Mouse (Mus musculus): ENCODE measurements around the gene Mbnl1. TPM values are rescaled to one million over a fixed set of nuclear protein-coding genes. Genes with fewer than 3 reads are reported as not detected.
"Not testable (repeated sequence)": the region's sequence is repeated elsewhere in the genome, so short reads cannot be mapped to it uniquely, and the experiment has no call there.

Mbnl1 gene
- 100 to 1,000 TPM; 504 to 609 TPM for total RNA-seq (2021)
- long read RNA-seq, experiment 1, partial matches to known transcripts = 52 of 111 reads
- long read RNA-seq, experiment 1, other reads (novel, unspliced or antisense) = 55 of 111 reads
- long read RNA-seq, experiment 2, full-length matches to known transcripts = 1 of 31 reads
- long read RNA-seq, experiment 2, partial matches to known transcripts = 10 of 31 reads
- long read RNA-seq, experiment 2, other reads (novel, unspliced or antisense) = 20 of 31 reads

GRCm38 (mm10) chr3:60472681-60473177 lies at the start of gene Mbnl1:
Mbnl1 (plus strand) TSS chr3:60472830.
- no peak for DNase-seq

- no peak for DNase-seq
Measured at GRCm38 (mm10) chr3:60424148-60424547, 48.5 kb upstream of the Mbnl1 start.

- DNase-seq = no peak
Measured at GRCm38 (mm10) chr3:60429049-60429448, 43.6 kb upstream of the Mbnl1 start.

GRCm38 (mm10) chr3:60437254-60437653 lies 35.4 kb upstream of the Mbnl1 start:
- DNase-seq = no peak

GRCm38 (mm10) chr3:60437678-60438232 lies 34.9 kb upstream of the Mbnl1 start:
- DNase-seq = peak; percentile 81 to 87

GRCm38 (mm10) chr3:60438715-60439114 lies 33.9 kb upstream of the Mbnl1 start:
- no peak for DNase-seq

GRCm38 (mm10) chr3:60461828-60462521 lies 10.7 kb upstream of the Mbnl1 start:
- no peak for DNase-seq

GRCm38 (mm10) chr3:60468667-60469066 lies 4.0 kb upstream of the Mbnl1 start:
- not testable (repeated sequence) for DNase-seq

- peak in 1 of 2 experiments; percentile 20 for DNase-seq
Measured at GRCm38 (mm10) chr3:60469170-60469805, 3.3 kb upstream of the Mbnl1 start.

GRCm38 (mm10) chr3:60472011-60472680 lies 484 bp upstream of the Mbnl1 start:
- DNase-seq = no peak

- DNase-seq = no peak
Measured at GRCm38 (mm10) chr3:60473861-60474653, 1.4 kb downstream of the Mbnl1 start.

- DNase-seq = no peak
Measured at GRCm38 (mm10) chr3:60474654-60474972, 2.0 kb downstream of the Mbnl1 start.

GRCm38 (mm10) chr3:60475055-60475454 lies 2.4 kb downstream of the Mbnl1 start:
- no peak for DNase-seq

- no peak for DNase-seq
Measured at GRCm38 (mm10) chr3:60476751-60477255, 4.2 kb downstream of the Mbnl1 start.

- no peak for DNase-seq
Measured at GRCm38 (mm10) chr3:60478433-60478832, 5.8 kb downstream of the Mbnl1 start.

- DNase-seq = no peak
Measured at GRCm38 (mm10) chr3:60480716-60481115, 8.1 kb downstream of the Mbnl1 start.

- DNase-seq = no peak
Measured at GRCm38 (mm10) chr3:60481740-60482399, 9.2 kb downstream of the Mbnl1 start.

- DNase-seq = no peak
Measured at GRCm38 (mm10) chr3:60483305-60483704, 10.7 kb downstream of the Mbnl1 start.

GRCm38 (mm10) chr3:60485987-60486712 lies 13.5 kb downstream of the Mbnl1 start:
- DNase-seq = no peak

- DNase-seq = no peak
Measured at GRCm38 (mm10) chr3:60486713-60487170, 14.1 kb downstream of the Mbnl1 start.
